Mouse (Mus musculus) thymus, adult 2 months (tissue): ENCODE results near the gene Slc16a6.

Source experiments
- CTCF ChIP-seq: fragments of 200-500 bp; IDR thresholded peaks from 2 replicates; pipeline ENCODE4 v1.5.1; 2012; ENCODE audit warnings: mild to moderate bottlenecking, control low read depth, low read length, moderate library complexity, borderline replicate concordance; ENCODE audit not compliant: control insufficient read depth, poor library complexity, insufficient read depth; ENCODE audit errors: extremely low read depth
- POLR2A ChIP-seq: fragments of 200-500 bp; IDR thresholded peaks from 2 replicates; pipeline ENCODE4 v1.6.1; 2012; ENCODE audit warnings: mild to moderate bottlenecking, low read length, control low read depth, moderate library complexity; ENCODE audit not compliant: control insufficient read depth, poor library complexity, insufficient read depth; ENCODE audit errors: extremely low read depth

GRCm38 (mm10) chr11:109416709-109417420, 56.5 kb downstream of the Slc16a6 start:
- TF ChIP-seq POLR2A: no peak
- TF ChIP-seq CTCF: no peak
